Mouse (Mus musculus) heart, embryonic 11.5 days (tissue): ENCODE measurements around the gene Ptk7. TPM values are rescaled to one million over a fixed set of nuclear protein-coding genes. Genes with fewer than 3 reads are reported as not detected.

Source experiments
- ATAC-seq: fragments of 200-750 bp; cut with Nextera tagmentation; replicated peaks from 2 replicates; pipeline ENCODE4 v1.8.0; 2017; ENCODE audit warnings: moderate library complexity; ENCODE audit not compliant: insufficient number of reproducible peaks, low FRiP score, low TSS enrichment
- H3K27ac ChIP-seq: fragments of 300-500 bp; sonication (generic); 2 replicates; pipeline ENCODE4 v1.5.1; 2014; ENCODE audit warnings: mild to moderate bottlenecking, low read depth, low read length
- H3K27me3 ChIP-seq: fragments of 300-500 bp; sonication (generic); 2 replicates; pipeline ENCODE4 v1.6.1; 2014; ENCODE audit warnings: mild to moderate bottlenecking, low read length, mixed read lengths; ENCODE audit not compliant: control insufficient read depth, insufficient read depth
- H3K36me3 ChIP-seq: fragments of 300-500 bp; sonication (generic); 2 replicates; pipeline ENCODE4 v1.6.1; 2014; ENCODE audit warnings: mild to moderate bottlenecking, low read length, moderate library complexity, mixed read lengths; ENCODE audit not compliant: control insufficient read depth, insufficient read depth
- H3K4me1 ChIP-seq: fragments of 300-500 bp; sonication (generic); 2 replicates; pipeline ENCODE4 v1.6.1; 2014; ENCODE audit warnings: low read length; ENCODE audit not compliant: control insufficient read depth, insufficient read depth
- H3K4me2 ChIP-seq: fragments of 300-500 bp; sonication (generic); 2 replicates; pipeline ENCODE4 v1.6.1; 2014; ENCODE audit warnings: mild to moderate bottlenecking, moderate library complexity
- H3K4me3 ChIP-seq: fragments of 300-500 bp; sonication (generic); 2 replicates; pipeline ENCODE4 v1.5.1; 2014; ENCODE audit warnings: low read depth, low read length
- H3K9ac ChIP-seq: fragments of 300-500 bp; sonication (generic); 2 replicates; pipeline ENCODE4 v1.6.1; 2014; ENCODE audit warnings: mild to moderate bottlenecking, low read depth, low read length, moderate library complexity
- H3K9me3 ChIP-seq: fragments of 300-500 bp; sonication (generic); replicated peaks from 2 replicates; pipeline ENCODE4 v1.6.1; 2016; ENCODE audit warnings: low read length; ENCODE audit not compliant: control insufficient read depth
- WGBS: fragments of 180-500 bp; shearing (Covaris S2); extraction: QIAGEN DNeasy Blood & Tissue Kit; methylation state at CpG from one replicate; pipeline ENCODE4 v1.1.7; 2014; ENCODE audit not compliant: insufficient replicate concordance; 5-methylcytosine and 5-hydroxymethylcytosine counted together
- polyA plus RNA-seq: library from polyadenylated mRNA; unstranded; fragments of >200 nt; fragmentation: Nextera tagmentation; extraction: Ambion mirVana; gene quantifications from 2 replicates; pipeline ENCODE4 v1.2.1, GENCODE M21; 2014

The Ptk7 gene
- polyA plus RNA-seq, 1 experiment from 2014 or later = 18.8 TPM

DNA sequence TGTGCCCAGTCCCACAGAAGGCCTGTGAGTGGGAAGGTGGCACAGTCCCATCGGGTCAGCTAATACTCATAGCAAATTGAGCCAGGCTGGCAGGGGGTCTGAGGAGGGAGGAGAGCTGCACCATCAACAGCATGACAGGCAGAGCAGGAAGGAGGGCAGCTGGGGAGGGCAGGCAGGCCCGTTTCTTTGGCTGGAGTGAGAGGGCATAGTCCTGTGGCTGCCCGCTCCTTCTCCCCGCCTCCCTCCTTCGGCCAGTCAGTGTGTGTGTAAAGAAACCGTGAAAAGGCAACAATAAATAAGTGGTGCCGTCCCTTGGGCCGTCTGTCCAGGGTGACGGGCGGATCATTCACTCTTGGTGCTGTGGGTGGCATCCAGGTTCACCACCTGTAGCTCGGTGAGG is 80.6 kb downstream of the Ptk7 start:
- ATAC-seq = no peak
- no peak overlapping the region for H3K4me3 ChIP-seq
- 0 out of 2 replicates have a peak, but pooled peaks cover 2% of the 10 kb centered on the region for H3K27me3 ChIP-seq
- H3K9me3 ChIP-seq = no peaks in the 10 kb centered on the region
- no peak overlapping the region for H3K27ac ChIP-seq
- no peak overlapping the region for H3K4me2 ChIP-seq
- peaks cover 31% of the 10 kb centered on the region for H3K36me3 ChIP-seq
- no peak overlapping the region for H3K9ac ChIP-seq
- H3K4me1 ChIP-seq = peaks cover 38% of the 10 kb centered on the region
- 69% methylated on average over 11 of the region's 11 CpGs for WGBS

DNA sequence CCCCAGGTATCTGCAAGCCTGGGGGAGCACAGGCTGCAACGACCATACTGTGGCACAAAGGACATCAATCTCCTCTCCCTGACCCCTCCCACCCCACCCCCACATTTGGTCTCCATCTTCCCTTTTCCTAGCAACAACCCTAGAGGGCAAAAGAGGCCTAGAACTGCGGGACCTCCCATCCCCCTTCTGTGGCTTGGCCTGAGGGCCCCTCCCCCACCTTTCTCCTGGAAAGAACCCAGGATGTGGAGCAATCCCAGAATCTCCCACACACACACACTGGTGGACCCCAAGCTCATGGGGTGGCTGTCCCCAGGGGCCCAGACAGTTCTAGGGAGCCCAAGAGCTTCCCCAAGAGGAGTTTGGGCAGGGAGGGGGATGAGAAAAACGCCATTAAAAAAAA is 81.4 kb downstream of the Ptk7 start:
- Histone ChIP-seq H3K9ac (no peak overlapping the region), H3K4me2 (no peak overlapping the region), H3K9me3 (no peaks in the 10 kb centered on the region), H3K27me3 (0 out of 2 replicates have a peak, but pooled peaks cover 2% of the 10 kb centered on the region), H3K36me3 (peaks cover 31% of the 10 kb centered on the region), H3K27ac (no peak overlapping the region), H3K4me3 (no peak overlapping the region), H3K4me1 (peaks cover 30% of the 10 kb centered on the region)
- ATAC-seq = no peak
- 22% methylated on average over 3 of the region's 3 CpGs for WGBS

DNA sequence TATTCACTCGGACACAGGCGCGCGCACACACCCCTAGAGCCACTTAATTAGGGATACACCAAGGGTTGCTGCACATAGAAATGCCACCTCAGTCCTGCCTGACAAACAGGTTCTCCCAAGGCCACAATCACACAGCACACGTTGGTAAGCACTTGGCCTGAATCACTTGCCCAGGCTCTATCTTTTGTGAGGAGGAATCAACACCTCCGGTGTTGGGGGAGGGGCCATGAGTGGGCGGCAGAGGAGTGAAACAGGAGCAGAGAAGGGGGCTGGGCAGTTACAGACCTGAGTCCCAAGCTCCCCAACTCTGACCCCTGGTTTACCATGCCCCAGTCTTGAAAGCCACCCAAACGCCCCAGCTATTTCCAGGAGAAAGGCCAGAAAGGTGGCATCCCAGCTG is 82.3 kb downstream of the Ptk7 start:
- Histone ChIP-seq H3K27me3 (0 out of 2 replicates have a peak, but pooled peaks cover 2% of the 10 kb centered on the region), H3K36me3 (peaks cover 26% of the 10 kb centered on the region), H3K27ac (no peak overlapping the region), H3K9ac (0 out of 2 replicates have a peak overlapping the region, but pooled peaks have one; percentile 35), H3K4me3 (0 out of 2 replicates have a peak overlapping the region, but pooled peaks have one; percentile 5), H3K4me1 (peaks cover 24% of the 10 kb centered on the region), H3K9me3 (no peaks in the 10 kb centered on the region), H3K4me2 (peak overlapping the region; percentile 81)
- no peak for ATAC-seq
- 10% methylated on average over 8 of the region's 8 CpGs for WGBS

GRCm38 (mm10) chr17:46546591-46546990 is 82.7 kb downstream of the Ptk7 start:
- peak overlapping the region; percentile 81 for H3K4me2 ChIP-seq
- WGBS = 10% methylated on average over 7 of the region's 7 CpGs
- peaks cover 24% of the 10 kb centered on the region for H3K36me3 ChIP-seq
- no peak overlapping the region for H3K27ac ChIP-seq
- H3K4me1 ChIP-seq = peaks cover 24% of the 10 kb centered on the region
- no peak for ATAC-seq
- H3K4me3 ChIP-seq = peak overlapping the region; percentile 56
- H3K9ac ChIP-seq = peak overlapping the region; percentile 73
- H3K27me3 ChIP-seq = 0 out of 2 replicates have a peak, but pooled peaks cover 2% of the 10 kb centered on the region
- no peaks in the 10 kb centered on the region for H3K9me3 ChIP-seq

DNA sequence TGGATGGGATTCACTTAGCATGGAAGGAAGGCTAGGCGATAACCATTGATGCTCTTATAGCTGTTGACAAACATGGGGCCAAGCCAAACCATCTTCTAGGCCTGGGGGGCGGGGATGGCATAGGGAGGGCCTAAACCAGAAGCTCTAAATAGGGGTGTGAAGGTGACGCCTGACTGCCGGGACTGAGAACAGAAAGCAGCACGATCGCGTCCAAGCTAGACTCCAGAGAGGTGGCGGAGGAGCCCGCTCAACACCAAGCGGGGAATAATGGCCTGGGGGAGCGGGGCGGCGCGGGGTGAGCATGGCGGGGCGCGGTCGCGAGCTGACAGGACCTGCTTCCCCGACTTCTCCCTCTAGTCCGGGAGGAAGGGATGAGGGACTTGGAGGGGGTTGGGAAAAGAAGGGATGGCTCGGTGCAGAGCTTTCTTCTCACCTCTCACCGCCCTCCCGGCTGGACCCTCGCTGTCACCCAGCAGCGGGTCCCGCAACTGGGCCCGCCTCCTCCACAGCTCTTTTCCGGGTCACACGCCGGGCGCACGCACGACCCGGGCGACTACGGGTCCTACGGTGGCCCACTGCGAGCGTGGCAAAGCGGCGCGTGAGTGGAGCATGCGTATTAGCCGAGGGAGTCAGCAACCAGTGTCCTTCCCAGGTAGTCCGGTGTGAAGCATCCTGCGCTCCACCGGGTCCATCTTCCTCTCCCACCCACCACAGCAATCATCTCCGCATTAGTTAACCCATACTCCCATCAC is 83.3 kb downstream of the Ptk7 start, which contains the start of gene Cul9:
Cul9 (minus strand) TSS at position 576 of the 752 bp plus-strand sequence.
- Histone ChIP-seq H3K4me3 (peak within 1 kb of the TSS; percentile 56), H3K9ac (peak within 1 kb of the TSS; percentile 73), H3K9me3 (no peaks in the 10 kb centered on the region), H3K27me3 (0 out of 2 replicates have a peak, but pooled peaks cover 2% of the 10 kb centered on the region), H3K36me3 (peaks cover 19% of the 10 kb centered on the region), H3K4me2 (peak within 1 kb of the TSS; percentile 81), H3K4me1 (peaks cover 24% of the 10 kb centered on the region), H3K27ac (peak within 1 kb of the TSS; percentile 35; the same call in 1 of the 2 replicates)
- peak; percentile 43; the same call in 1 of the 2 replicates for ATAC-seq
- WGBS = 3% methylated on average over 49 of the region's 49 CpGs

- no peak for ATAC-seq
- H3K27ac ChIP-seq = no peak overlapping the region
- 80% methylated on average over 12 of the region's 12 CpGs for WGBS
Measured at GRCm38 (mm10) chr17:46543661-46544060, 85.6 kb downstream of the Ptk7 start.

DNA sequence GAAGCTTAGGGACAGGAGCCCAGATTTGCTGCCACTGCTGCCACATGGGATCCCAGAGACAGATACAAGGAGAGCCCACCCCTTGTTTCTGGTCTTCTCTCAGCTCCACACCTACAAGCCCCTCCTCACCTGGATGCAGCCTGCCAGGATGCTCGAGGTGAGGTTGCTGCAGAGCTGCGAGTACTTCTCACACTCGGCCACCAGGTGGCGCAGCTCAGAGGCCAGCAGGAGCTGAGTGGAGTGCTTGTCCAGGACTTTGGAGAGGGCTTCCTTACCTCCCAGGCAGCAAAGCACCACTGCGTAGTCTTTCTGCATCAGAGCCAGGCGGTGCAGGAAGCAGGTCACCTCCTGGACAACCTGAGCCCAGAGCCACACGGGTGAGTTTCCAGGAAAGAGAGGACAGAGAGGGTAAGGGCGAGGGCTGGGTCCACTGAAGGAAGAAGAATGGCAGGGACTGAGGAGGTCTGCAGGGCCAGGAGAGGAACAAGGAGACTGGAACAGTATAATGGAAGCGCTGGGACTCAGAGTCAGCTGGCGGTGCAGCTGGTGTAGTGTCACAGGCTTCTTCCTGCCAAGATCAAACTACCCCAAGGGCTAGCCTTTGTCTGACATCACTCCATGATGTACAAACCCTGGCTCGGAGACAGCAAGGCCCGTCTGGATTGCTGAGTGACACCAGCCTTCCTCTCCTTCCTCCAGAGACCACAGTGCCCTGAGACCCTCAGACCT is 103.6 kb downstream of the Ptk7 start:
- Histone ChIP-seq H3K4me1 (peaks cover 7% of the 10 kb centered on the region), H3K4me3 (no peak overlapping the region), H3K27me3 (peaks cover 8% of the 10 kb centered on the region; the same call in 1 of the 2 replicates), H3K27ac (no peak overlapping the region), H3K9ac (no peak overlapping the region), H3K9me3 (no peaks in the 10 kb centered on the region), H3K36me3 (no peaks in the 10 kb centered on the region), H3K4me2 (no peak overlapping the region)
- 0 out of 2 replicates have a peak, but pooled peaks have one; percentile 25 for ATAC-seq
- WGBS = 32% methylated on average over 12 of the region's 12 CpGs

More at GRCm38 (mm10) chr17:46543661-46544060, 85.6 kb downstream of the Ptk7 start:
- Histone ChIP-seq H3K4me1 (peaks cover 21% of the 10 kb centered on the region), H3K4me2 (no peak overlapping the region), H3K36me3 (peaks cover 3% of the 10 kb centered on the region), H3K9ac (no peak overlapping the region), H3K4me3 (no peak overlapping the region), H3K9me3 (no peaks in the 10 kb centered on the region), H3K27me3 (peaks cover 10% of the 10 kb centered on the region)

- Histone ChIP-seq H3K9ac (no peak overlapping the region), H3K27ac (no peak overlapping the region), H3K4me3 (no peak overlapping the region), H3K27me3 (peaks cover 8% of the 10 kb centered on the region; the same call in 1 of the 2 replicates), H3K36me3 (no peaks in the 10 kb centered on the region), H3K4me2 (no peak overlapping the region), H3K4me1 (peaks cover 14% of the 10 kb centered on the region), H3K9me3 (no peaks in the 10 kb centered on the region)
- no peak for ATAC-seq
- WGBS = 66% methylated on average over 10 of the region's 10 CpGs
Measured at GRCm38 (mm10) chr17:46525065-46525464, 104.2 kb downstream of the Ptk7 start.
